Mouse (Mus musculus): ENCODE measurements at regions not wholly inside any gene's neighbourhood (a gene's known extent, or its start where the extent isn't known, plus 50 kb on each side); places are given as distances from the start of the nearest gene placed in this dataset.
"Not testable (repeated sequence)": the region's sequence is repeated elsewhere in the genome, so short reads cannot be mapped to it uniquely, and the experiment has no call there.

DNA sequence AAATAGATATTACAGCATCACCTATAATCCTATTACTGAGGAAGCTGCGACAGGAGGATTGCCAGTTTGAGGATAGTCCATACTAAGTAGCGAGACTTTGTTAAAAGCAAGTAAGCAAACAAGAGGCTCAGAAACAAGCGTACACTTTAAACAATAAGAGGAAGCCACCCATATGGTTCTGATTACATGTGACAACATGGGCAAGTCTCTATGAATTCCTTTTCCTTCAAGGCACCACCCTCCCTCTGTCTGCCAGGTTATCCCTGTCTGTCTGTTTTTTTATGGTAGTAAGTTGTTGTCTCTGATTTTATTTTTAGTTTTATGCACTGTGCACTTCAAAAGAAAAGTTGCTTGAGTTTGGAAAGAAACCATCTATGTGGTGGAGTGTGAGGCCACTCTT is 76.8 kb upstream of the Tars start:
- no peak for DNase-seq (ENCODE audit: low read depth)

DNA sequence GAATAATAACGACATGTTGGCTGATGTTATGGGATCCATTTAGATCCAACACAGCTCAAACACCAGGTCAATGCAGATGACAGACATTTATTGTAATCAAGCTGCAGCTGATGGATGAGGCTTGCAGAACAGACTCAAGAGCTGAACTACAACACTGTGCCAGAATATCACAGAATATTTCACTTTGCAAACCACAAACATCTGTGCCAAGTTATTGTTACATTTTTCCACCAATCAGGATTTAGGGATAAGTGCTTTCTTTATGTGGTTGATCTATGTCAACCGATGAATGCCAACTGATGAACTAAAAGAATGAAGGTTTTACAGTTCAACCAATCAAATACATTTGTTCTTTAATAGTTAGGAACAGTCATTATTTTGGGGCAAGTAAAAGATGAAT is 63.9 kb upstream of the Tars start:
- no peak for DNase-seq (ENCODE audit: low read depth)

DNA sequence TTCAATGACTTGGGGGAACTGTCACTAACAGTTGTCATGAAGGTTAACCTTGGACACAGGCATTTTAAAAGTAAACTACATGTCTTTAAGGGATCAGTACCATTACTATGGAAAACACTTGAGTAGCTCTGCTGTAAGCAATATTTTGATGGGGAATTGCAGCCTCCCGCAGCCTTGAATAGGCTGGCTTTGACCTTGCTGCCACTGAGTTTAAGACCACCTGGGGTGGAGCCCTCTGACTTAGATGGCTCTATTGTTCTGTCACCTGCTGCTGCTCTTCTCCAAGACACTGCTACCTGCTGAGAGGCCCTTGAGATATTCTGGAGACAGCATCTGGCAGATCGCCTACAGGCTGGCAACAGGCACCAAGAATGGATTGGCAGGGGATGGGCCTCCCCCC is 62.1 kb upstream of the Tars start:
- not testable (repeated sequence) for DNase-seq (ENCODE audit: low read depth)

DNA sequence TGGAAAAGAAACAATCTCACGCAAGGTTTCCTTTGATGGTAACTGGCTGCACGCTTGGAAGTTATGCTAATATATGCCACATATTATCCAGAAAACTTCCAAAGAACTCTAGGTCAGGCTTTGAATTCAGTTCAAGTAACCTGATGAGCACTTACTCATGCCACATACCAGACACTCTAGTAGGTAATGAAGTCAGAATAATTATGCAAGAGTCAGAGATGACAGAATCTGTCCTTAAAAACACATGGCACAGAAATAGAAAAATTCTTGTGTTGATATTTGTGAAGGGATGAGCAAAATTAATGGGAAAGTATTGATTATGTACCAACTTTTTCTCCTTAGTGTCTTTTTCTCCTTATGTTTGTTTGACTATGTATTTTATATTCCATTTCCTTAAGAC is 59.8 kb upstream of the Tars start:
- DNase-seq (ENCODE audit: low read depth), result no peak

DNA sequence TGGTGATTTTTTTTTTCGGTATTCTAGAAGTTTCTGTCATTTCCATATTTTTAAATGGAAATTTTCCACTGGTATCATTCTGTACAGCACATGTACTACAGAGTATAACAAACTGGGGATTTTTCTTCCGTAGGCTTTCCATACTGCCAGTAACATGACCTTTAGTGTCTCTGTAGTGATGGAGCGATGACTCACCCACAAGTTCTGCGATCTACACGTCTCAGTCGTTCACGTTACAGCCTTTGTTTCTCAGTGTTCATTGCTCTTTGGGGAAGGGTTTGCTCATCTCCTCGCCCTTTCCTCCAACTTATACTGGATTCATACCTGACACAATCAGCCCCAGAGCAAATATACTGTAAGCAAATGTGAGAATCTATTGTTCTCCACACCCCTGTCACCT is 57.8 kb upstream of the Tars start:
- DNase-seq (ENCODE audit: low read depth), result no peak

DNA sequence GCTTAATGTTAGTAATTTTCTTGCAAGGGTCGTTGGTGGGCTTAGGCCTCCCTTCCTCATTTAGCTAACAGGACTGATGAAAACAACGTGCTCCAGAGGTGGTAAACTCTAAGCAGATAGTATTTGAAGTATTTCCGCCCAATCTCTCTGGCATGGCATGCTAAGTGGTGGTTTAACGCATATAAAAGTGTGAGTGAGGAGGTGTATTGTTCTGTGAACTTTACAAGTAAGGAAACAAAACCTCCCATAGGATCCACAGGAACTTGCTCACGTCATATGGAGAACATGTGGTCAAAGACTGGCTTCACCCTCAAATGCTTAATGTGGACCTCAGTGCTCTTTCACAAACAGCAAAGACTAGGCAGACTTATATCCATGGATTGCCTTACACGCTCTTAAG is 56.5 kb upstream of the Tars start:
- DNase-seq (ENCODE audit: low read depth), result no peak

DNA sequence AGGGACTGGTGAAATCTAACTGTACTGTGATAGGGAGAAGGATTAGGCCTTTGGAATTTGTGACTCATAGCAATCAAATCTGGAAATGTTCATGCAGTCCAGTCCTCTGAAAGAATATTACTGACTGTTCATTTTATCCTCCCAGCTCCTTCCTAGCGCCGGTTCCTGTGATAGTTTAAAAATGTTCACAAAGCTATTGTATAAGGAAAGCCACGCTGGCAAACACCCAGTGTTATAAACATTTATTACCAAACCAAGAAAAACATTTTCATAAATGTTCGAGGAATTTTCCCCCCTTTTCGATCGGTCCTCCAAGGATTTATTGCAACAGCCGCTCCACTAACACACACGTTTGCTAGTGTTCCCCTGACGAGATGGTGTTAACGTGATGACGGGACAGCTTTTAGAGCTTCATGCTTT is 55.9 kb upstream of the Tars start:
- no peak for DNase-seq (ENCODE audit: low read depth)

DNA sequence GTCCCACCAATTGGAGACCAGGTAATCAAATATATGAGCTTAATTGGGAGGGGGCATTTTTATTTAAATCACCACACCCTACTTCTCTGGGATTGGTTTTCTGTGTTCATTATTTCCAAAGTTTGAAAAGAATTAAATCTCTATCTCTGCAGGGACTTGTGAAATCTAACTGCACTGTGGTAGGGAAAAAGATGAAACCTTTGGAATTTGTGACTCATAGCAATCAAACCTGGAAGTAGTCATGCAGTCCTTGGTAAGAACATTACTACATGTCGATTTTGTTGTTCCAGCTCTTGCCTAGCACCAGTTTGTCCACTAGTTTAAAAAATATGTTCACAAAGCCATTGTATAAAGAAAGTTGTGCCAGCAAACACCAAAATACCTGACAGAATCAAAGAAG is 54.5 kb upstream of the Tars start:
- DNase-seq (ENCODE audit: low read depth), result no peak

DNA sequence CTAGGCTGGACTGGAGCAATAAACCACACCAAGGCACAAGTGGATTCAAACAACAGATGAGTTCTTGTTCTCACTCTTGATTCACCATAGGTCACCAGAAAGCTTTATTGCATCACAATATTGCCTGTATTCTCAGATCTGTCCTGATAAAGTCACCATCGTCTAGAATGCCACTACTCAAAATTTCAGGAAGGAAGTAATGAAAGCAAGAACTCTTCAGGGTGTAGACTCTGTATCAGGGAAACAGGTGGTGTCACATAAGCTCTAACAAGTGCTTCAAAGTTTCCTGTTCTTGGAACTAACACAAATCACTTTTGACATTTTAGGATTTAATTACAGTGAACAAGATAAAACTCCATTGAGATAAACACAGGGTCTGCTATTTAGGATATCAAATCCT is 52.2 kb upstream of the Tars start:
- DNase-seq (ENCODE audit: low read depth), result no peak
